Mouse (Mus musculus): ENCODE data around the gene Sval3. TPM values are rescaled to one million over a fixed set of nuclear protein-coding genes. Genes with fewer than 3 reads are reported as not detected.

Sval3 gene
- not detected in 2 replicates for polyA plus RNA-seq (2012; ENCODE audit: insufficient read depth, insufficient read length, missing spikeins)

DNA sequence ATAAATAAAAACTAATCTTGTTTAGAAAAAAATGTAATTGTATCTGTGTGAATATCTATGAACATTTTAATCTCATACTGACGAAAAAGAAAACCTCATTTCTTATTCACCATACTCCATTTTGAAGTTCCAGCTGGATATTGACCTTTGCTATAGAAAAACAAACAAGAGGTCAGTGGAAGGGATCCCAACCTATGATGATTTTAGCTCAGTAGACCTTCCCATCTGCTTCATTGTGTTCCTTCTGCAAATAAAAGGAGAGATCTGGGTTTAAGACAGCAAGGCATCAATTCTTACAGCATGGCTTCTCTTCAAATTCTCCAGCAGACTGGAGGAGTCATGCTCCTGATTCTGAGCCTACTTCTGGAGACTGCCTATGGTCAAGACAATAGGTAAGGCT, at the start of gene Sval3:
Gene Sval3 (plus strand): TSS at position 301 of the 400 bp plus-strand sequence.
- TF ChIP-seq CTCF (IDR thresholded peaks at IDR 0.05; ENCODE audit: low read depth, low read length), result no peak
- no peak for TF ChIP-seq POLR2A (IDR thresholded peaks at IDR 0.05; ENCODE audit: borderline replicate concordance, low read depth, low read length)
- H3K4me1 ChIP-seq (ENCODE audit: control insufficient read depth, insufficient read depth, low read length), result no peaks in the 10 kb centered on the region
- H3K4me3 ChIP-seq (ENCODE audit: insufficient read depth, low read length), result no peak within 1 kb of the TSS
- H3K27ac ChIP-seq (ENCODE audit: insufficient read depth, low read depth, low read length), result no peak within 1 kb of the TSS

GRCm38 (mm10) chr6:41951330-41951729, 16.6 kb upstream of the Sval3 start, which contains the start of gene Sval1:
Gene Sval1 (plus strand): TSS chr6:41951630.
- H3K4me3 ChIP-seq (ENCODE audit: insufficient read depth, low read length), result no peak within 1 kb of the TSS
- H3K4me1 ChIP-seq (ENCODE audit: control insufficient read depth, insufficient read depth, low read length), result no peaks in the 10 kb centered on the region
- TF ChIP-seq CTCF (IDR thresholded peaks at IDR 0.05; ENCODE audit: low read depth, low read length), result no peak
- no peak for TF ChIP-seq POLR2A (IDR thresholded peaks at IDR 0.05; ENCODE audit: borderline replicate concordance, low read depth, low read length)
- no peak within 1 kb of the TSS for H3K27ac ChIP-seq (ENCODE audit: insufficient read depth, low read depth, low read length)

Other genes with a start within 250 kb of the Sval3 start
- not detected in 2 replicates for gene Olfr459, start 193.0 kb upstream of the Sval3 start, polyA plus RNA-seq (2012; ENCODE audit: insufficient read depth, insufficient read length, missing spikeins)
- not detected in 2 replicates for gene Pip, start 120.6 kb upstream of the Sval3 start, polyA plus RNA-seq (2012; ENCODE audit: insufficient read depth, insufficient read length, missing spikeins)
- not detected in 2 replicates for gene Sval2, start 115.2 kb upstream of the Sval3 start, polyA plus RNA-seq (2012; ENCODE audit: insufficient read depth, insufficient read length, missing spikeins)
- not detected in 2 replicates for gene Sval1, start 16.5 kb upstream of the Sval3 start, polyA plus RNA-seq (2012; ENCODE audit: insufficient read depth, insufficient read length, missing spikeins)
- not detected in 2 replicates for gene Sva, start 70.3 kb downstream of the Sval3 start, polyA plus RNA-seq (2012; ENCODE audit: insufficient read depth, insufficient read length, missing spikeins)
- gene Tas2r139, start 172.8 kb downstream of the Sval3 start, polyA plus RNA-seq (2012; ENCODE audit: insufficient read depth, insufficient read length, missing spikeins), result not detected in 2 replicates
- not detected in 2 replicates for gene Tas2r144, start 247.2 kb downstream of the Sval3 start, polyA plus RNA-seq (2012; ENCODE audit: insufficient read depth, insufficient read length, missing spikeins)